Mouse (Mus musculus) MEL (cell line): ENCODE data around the gene Nrcam. TPM values are rescaled to one million over a fixed set of nuclear protein-coding genes. Genes with fewer than 3 reads are reported as not detected.

Experiments
- DNase-seq: peaks from one replicate; pipeline ENCODE4 v3.0.0; 2011; ENCODE audit warnings: low read depth, low spot score
- H3K27ac ChIP-seq: 2 replicates; pipeline ENCODE4 v1.5.1; 2012; ENCODE audit warnings: low read depth, mild to moderate bottlenecking, control low read depth, low read length, moderate library complexity; ENCODE audit not compliant: control insufficient read depth
- H3K27me3 ChIP-seq, 2 experiments: fragments of 150-350 bp in 1 of 2; sonication (generic) in 1 of 2; 2 replicates each; pipeline ENCODE4 v1.6.1; 2012; ENCODE audit warnings: low read length in 2 of 2, mild to moderate bottlenecking in 2 of 2, improper control_type of control experiment in 1 of 2, moderate library complexity in 1 of 2; ENCODE audit not compliant: insufficient read depth in 2 of 2, control insufficient read depth in 1 of 2
- H3K36me3 ChIP-seq, 2 experiments: 2 replicates each; pipeline ENCODE4 v1.6.1; 2012 to 2014; ENCODE audit warnings: low read length in 2 of 2, improper control_type of control experiment in 1 of 2, inconsistent platforms in 1 of 2, mild to moderate bottlenecking in 1 of 2; ENCODE audit not compliant: insufficient read depth in 2 of 2, control insufficient read depth in 1 of 2
- H3K4me1 ChIP-seq, 2 experiments: fragments of 150-350 bp in 1 of 2; sonication (generic) in 1 of 2; 2 replicates each; pipeline ENCODE4 v1.6.1; 2012; ENCODE audit warnings: low read length in 2 of 2, improper control_type of control experiment in 1 of 2, mild to moderate bottlenecking in 1 of 2; ENCODE audit not compliant: insufficient read depth in 2 of 2, control insufficient read depth in 1 of 2
- H3K4me3 ChIP-seq, 2 experiments: fragments of 150-350 bp in 1 of 2; sonication (generic) in 1 of 2; 2 replicates each; pipeline ENCODE4 v1.5.1; 2012; ENCODE audit warnings: low read depth in 2 of 2, low read length in 2 of 2, mild to moderate bottlenecking in 2 of 2, moderate library complexity in 2 of 2, control low read depth in 1 of 2, improper control_type of control experiment in 1 of 2; ENCODE audit not compliant: control insufficient read depth in 1 of 2, insufficient read depth in 1 of 2
- H3K79me2 ChIP-seq: 2 replicates; pipeline ENCODE4 v1.6.1; 2012; ENCODE audit warnings: mild to moderate bottlenecking, low read length, moderate library complexity; ENCODE audit not compliant: control insufficient read depth, poor library complexity, insufficient read depth
- H3K9ac ChIP-seq: 2 replicates; pipeline ENCODE4 v1.6.1; 2012; ENCODE audit warnings: low read depth, mild to moderate bottlenecking, control low read depth, low read length, moderate library complexity; ENCODE audit not compliant: control insufficient read depth, poor library complexity, severe bottlenecking
- H3K9me3 ChIP-seq: fragments of 150-350 bp; sonication (generic); replicated peaks from 2 replicates; pipeline ENCODE4 v1.6.1; 2012; ENCODE audit warnings: mild to moderate bottlenecking, low read length, improper control_type of control experiment, moderate library complexity; ENCODE audit not compliant: insufficient read depth
- CHD1 ChIP-seq: IDR thresholded peaks from 2 replicates; pipeline ENCODE4 v1.6.1; 2012; ENCODE audit warnings: low read depth, mild to moderate bottlenecking, inconsistent platforms, low read length, improper control_type of control experiment
- CTCF ChIP-seq, 3 experiments: IDR thresholded peaks in 2 of 3; conservative IDR thresholded peaks in 1 of 3; 2 replicates each; pipeline ENCODE4 v1.5.1; 2011 to 2012; ENCODE audit warnings: low read length in 3 of 3, low read depth in 2 of 3, mild to moderate bottlenecking in 2 of 3, improper control_type of control experiment in 1 of 3, inconsistent platforms in 1 of 3, mixed read lengths in 1 of 3, moderate library complexity in 1 of 3; ENCODE audit not compliant: control insufficient read depth in 1 of 3, insufficient read depth in 1 of 3, poor library complexity in 1 of 3, severe bottlenecking in 1 of 3
- ELF1 ChIP-seq: IDR thresholded peaks from 2 replicates; pipeline ENCODE4 v1.6.1; 2014; ENCODE audit warnings: low read depth, mild to moderate bottlenecking, inconsistent platforms, low read length, improper control_type of control experiment, moderate library complexity
- EP300 ChIP-seq, 2 experiments: IDR thresholded peaks; 2 replicates each; pipeline ENCODE4 v1.6.1; 2011; ENCODE audit warnings: improper control_type of control experiment in 2 of 2, low read length in 2 of 2, low read depth in 1 of 2, mild to moderate bottlenecking in 1 of 2
- ETS1 ChIP-seq: IDR thresholded peaks from 2 replicates; pipeline ENCODE4 v1.6.1; 2012; ENCODE audit warnings: low read depth, mild to moderate bottlenecking, inconsistent platforms, low read length, improper control_type of control experiment, moderate library complexity
- GABPA ChIP-seq: IDR thresholded peaks from 2 replicates; pipeline ENCODE4 v1.6.1; 2012; ENCODE audit warnings: low read depth, mild to moderate bottlenecking, inconsistent platforms, low read length, improper control_type of control experiment, moderate library complexity
- GATA1 ChIP-seq: IDR thresholded peaks from 2 replicates; pipeline ENCODE4 v1.6.1; 2011; ENCODE audit warnings: low read depth, low read length, improper control_type of control experiment
- HCFC1 ChIP-seq: IDR thresholded peaks from 2 replicates; pipeline ENCODE4 v1.6.1; 2012; ENCODE audit warnings: low read depth, mild to moderate bottlenecking, inconsistent platforms, low read length, improper control_type of control experiment, moderate library complexity
- KAT2A ChIP-seq: conservative IDR thresholded peaks from 2 replicates; pipeline ENCODE4 v1.6.1; 2012; ENCODE audit warnings: low read depth, low read length, improper control_type of control experiment, inconsistent platforms
- MAX ChIP-seq: IDR thresholded peaks from 2 replicates; pipeline ENCODE4 v1.6.1; 2011; ENCODE audit warnings: low read length, improper control_type of control experiment
- MAZ ChIP-seq: IDR thresholded peaks from 2 replicates; pipeline ENCODE4 v1.6.1; 2012; ENCODE audit warnings: low read depth, mild to moderate bottlenecking, inconsistent platforms, low read length, improper control_type of control experiment
- MXI1 ChIP-seq: IDR thresholded peaks from 2 replicates; pipeline ENCODE4 v1.6.1; 2011; ENCODE audit warnings: mild to moderate bottlenecking, low read depth, low read length, improper control_type of control experiment
- NRF1 ChIP-seq: IDR thresholded peaks from 2 replicates; pipeline ENCODE4 v1.6.1; 2014; ENCODE audit warnings: low read depth, mild to moderate bottlenecking, inconsistent platforms, low read length, improper control_type of control experiment, moderate library complexity; ENCODE audit not compliant: poor library complexity, insufficient read depth, severe bottlenecking
- POLR2AphosphoS2 ChIP-seq: IDR thresholded peaks from 2 replicates; pipeline ENCODE4 v1.6.1; 2011; ENCODE audit warnings: low read length, improper control_type of control experiment
- POLR2AphosphoS5 ChIP-seq: IDR thresholded peaks from 2 replicates; pipeline ENCODE4 v1.6.1; 2012; ENCODE audit warnings: low read depth, borderline replicate concordance, mild to moderate bottlenecking, inconsistent platforms, low read length, moderate library complexity, mixed read lengths
- RAD21 ChIP-seq: IDR thresholded peaks from 2 replicates; pipeline ENCODE4 v1.6.1; 2011; ENCODE audit warnings: mild to moderate bottlenecking, low read depth, low read length, improper control_type of control experiment
- RCOR1 ChIP-seq: IDR thresholded peaks from 2 replicates; pipeline ENCODE4 v1.6.1; 2012; ENCODE audit warnings: low read depth, mild to moderate bottlenecking, inconsistent platforms, low read length, improper control_type of control experiment
- SIN3A ChIP-seq: IDR thresholded peaks from 2 replicates; pipeline ENCODE4 v1.6.1; 2012; ENCODE audit warnings: low read length, improper control_type of control experiment, inconsistent platforms
- SMC3 ChIP-seq: IDR thresholded peaks from 2 replicates; pipeline ENCODE4 v1.6.1; 2011; ENCODE audit warnings: low read depth, low read length, improper control_type of control experiment
- TAL1 ChIP-seq: IDR thresholded peaks from 2 replicates; pipeline ENCODE4 v1.6.1; 2012; ENCODE audit warnings: mild to moderate bottlenecking, inconsistent platforms, low read length, moderate library complexity, mixed read lengths
- TBP ChIP-seq: IDR thresholded peaks from 2 replicates; pipeline ENCODE4 v1.8.0; 2011; ENCODE audit warnings: low read depth, low read length, improper control_type of control experiment
- TCF12 ChIP-seq: IDR thresholded peaks from 2 replicates; pipeline ENCODE4 v1.6.1; 2014; ENCODE audit warnings: low read depth, mild to moderate bottlenecking, inconsistent platforms, low read length, improper control_type of control experiment, moderate library complexity
- USF2 ChIP-seq, 2 experiments: IDR thresholded peaks; 2 replicates each; pipeline ENCODE4 v1.6.1; 2011 to 2012; ENCODE audit warnings: improper control_type of control experiment in 2 of 2, low read length in 2 of 2, borderline replicate concordance in 1 of 2, inconsistent platforms in 1 of 2, low read depth in 1 of 2, mild to moderate bottlenecking in 1 of 2; ENCODE audit not compliant: insufficient read depth in 1 of 2
- ZC3H11A ChIP-seq: IDR thresholded peaks from 2 replicates; pipeline ENCODE4 v1.6.1; 2012; ENCODE audit warnings: low read depth, mild to moderate bottlenecking, inconsistent platforms, low read length, improper control_type of control experiment
- ZNF384 ChIP-seq: IDR thresholded peaks from 2 replicates; pipeline ENCODE4 v1.6.1; 2012; ENCODE audit warnings: low read depth, mild to moderate bottlenecking, inconsistent platforms, low read length, improper control_type of control experiment
- polyA plus RNA-seq, 2 experiments: library from polyadenylated mRNA; stranded (reverse) in 1 of 2; unstranded in 1 of 2; fragments of >175 nt in 1 of 2; fragments of >200 nt in 1 of 2; gene quantifications; 2 replicates each; pipeline versions ENCODE4 v1.2.1 to v1.2.4; 2012; ENCODE audit warnings: low replicate concordance in 2 of 2, low read depth in 1 of 2; ENCODE audit not compliant: insufficient read length in 2 of 2, insufficient read depth in 1 of 2, missing spikeins in 1 of 2
- total RNA-seq: library from RNA; depleted of rRNA; stranded (reverse); fragments of 300-350 nt; gene quantifications from 2 replicates; pipeline ENCODE4 v1.2.3, GENCODE M21; 2012

Gene Nrcam
- total and polyA plus RNA-seq, 3 experiments: not detected

GRCm38 (mm10) chr12:44283378-44283777, 45.3 kb upstream of the Nrcam start:
- H3K4me1 ChIP-seq: no peaks in the 10 kb centered on the region
- TF ChIP-seq USF2 (IDR thresholded peaks at IDR 0.05; ENCODE audit: borderline replicate concordance in 1 of 2, insufficient read depth in 1 of 2, low read depth in 1 of 2, low read length in 2 of 2) (no peak), POLR2AphosphoS2 (no peak), EP300 (IDR thresholded peaks at IDR 0.05; ENCODE audit: low read depth in 1 of 2, low read length in 2 of 2) (no peak), MAX (no peak), TAL1 (no peak), GATA1 (no peak), HCFC1 (no peak), TBP (no peak), SIN3A (no peak), TCF12 (no peak)
- DNase-seq: no peak
- no peaks in the 10 kb centered on the region for H3K27me3 ChIP-seq
- H3K4me3 ChIP-seq: no peak overlapping the region
- H3K36me3 ChIP-seq: no peaks in the 10 kb centered on the region
- no peak overlapping the region for H3K9ac ChIP-seq
- no peaks in the 10 kb centered on the region for H3K9me3 ChIP-seq
- H3K27ac ChIP-seq: no peak overlapping the region
- H3K79me2 ChIP-seq: no peaks in the 10 kb centered on the region

- no peak for DNase-seq
- Histone ChIP-seq H3K27ac (no peak overlapping the region), H3K79me2 (no peaks in the 10 kb centered on the region), H3K4me1 (no peaks in the 10 kb centered on the region), H3K27me3 (no peaks in the 10 kb centered on the region), H3K36me3 (no peaks in the 10 kb centered on the region; a peak in 1 of 4 replicates), H3K9ac (no peak overlapping the region), H3K4me3 (no peak overlapping the region), H3K9me3 (no peaks in the 10 kb centered on the region)
- TF ChIP-seq NRF1 (no peak), RCOR1 (no peak), HCFC1 (no peak), USF2 (IDR thresholded peaks at IDR 0.05; ENCODE audit: borderline replicate concordance in 1 of 2, insufficient read depth in 1 of 2, low read depth in 1 of 2, low read length in 2 of 2) (no peak), GABPA (no peak), ELF1 (no peak), SMC3 (no peak), CHD1 (no peak), ETS1 (no peak), POLR2AphosphoS5 (no peak), RAD21 (no peak), MAZ (no peak), ZNF384 (no peak), KAT2A (no peak), ZC3H11A (no peak), CTCF (IDR thresholded peaks at IDR 0.05 in 2 of 3, conservative IDR thresholded peaks at IDR 0.05 in 1 of 3; ENCODE audit: control insufficient read depth in 1 of 3, insufficient read depth in 1 of 3, low read depth in 2 of 3, low read length in 3 of 3, poor library complexity in 1 of 3, severe bottlenecking in 1 of 3) (no peak), SIN3A (no peak), MXI1 (no peak)
These were observed 41.7 kb upstream of the Nrcam start for GRCm38 (mm10) chr12:44286992-44287391.
